20 mouse cellular contexts compared by ENCODE assay signal in the genomic region with DNA sequence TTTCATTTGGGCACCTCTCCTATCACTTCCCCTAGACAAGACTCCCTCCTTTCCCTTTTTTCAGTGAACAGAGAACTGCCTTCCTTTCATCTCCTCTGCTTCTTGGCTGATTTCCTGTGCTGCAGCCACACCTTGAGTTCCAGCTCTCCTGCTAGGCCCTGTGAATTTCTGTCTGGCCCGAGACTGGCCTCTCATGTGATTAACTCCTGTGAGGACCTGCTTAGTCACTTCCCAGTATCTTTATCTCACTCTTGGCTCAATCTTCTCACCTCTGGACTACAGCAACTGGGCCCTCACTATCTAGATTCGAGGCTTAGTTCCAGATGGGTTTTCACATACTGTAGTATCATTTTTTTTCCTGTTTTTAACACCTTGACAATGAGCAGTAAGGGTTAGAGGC. TPM values are rescaled to one million over a fixed set of nuclear protein-coding genes. Genes with fewer than 3 reads are reported as not detected.
DNase-seq lines count a peak whose midpoint lies in the region; ATAC-seq and TF ChIP-seq lines count a peak whose summit lies in the region.
"Had no signal": no experiment of that assay in that cellular context is flagged by ENCODE, and none has a peak within 500 bp of the region (broad histone marks: within the 10 kb centered on the region; RNA-seq: fewer than 3 reads in every experiment).

No protein-coding gene starts in this region.

- no peak overlapping the region for H3K4me3 ChIP-seq in liver, embryonic 13.5 days (replicated peaks)
- H3K4me3 ChIP-seq in liver, postnatal 0 days (ENCODE audit: low read depth, low read length), result no peak overlapping the region
- H3K4me3 ChIP-seq in intestine, postnatal 0 days (ENCODE audit: low read depth, low read length), result no peak overlapping the region
- H3K4me3 ChIP-seq: embryonic facial prominence, embryonic 10.5 days; forebrain, embryonic 10.5 days; heart, embryonic 15.5 days; kidney, embryonic 15.5 days; left cerebral cortex, adult 2 months; midbrain, embryonic 12.5 days had no signal

- H3K27ac ChIP-seq in liver, embryonic 13.5 days, result no peak overlapping the region
- H3K27ac ChIP-seq in liver, postnatal 0 days (ENCODE audit: low read depth), result no peak overlapping the region
- H3K27ac ChIP-seq in intestine, postnatal 0 days (ENCODE audit: low read depth, low read length), result no peak overlapping the region
- H3K27ac ChIP-seq: embryonic facial prominence, embryonic 10.5 days; forebrain, embryonic 10.5 days; heart, embryonic 15.5 days; kidney, embryonic 15.5 days; left cerebral cortex, adult 2 months; macrophage; midbrain, embryonic 12.5 days had no signal

- TF ChIP-seq CTCF in liver, postnatal 0 days (IDR thresholded peaks at IDR 0.05; ENCODE audit: low read depth), result no peak
- no peak for TF ChIP-seq CTCF in intestine, postnatal 0 days (IDR thresholded peaks at IDR 0.05; ENCODE audit: low read depth)

- no peak for TF ChIP-seq EP300 in liver, postnatal 0 days (IDR thresholded peaks at IDR 0.05; ENCODE audit: low read depth)

- 13% methylated on average over 2 of the region's 2 CpGs for WGBS in liver, embryonic 13.5 days (ENCODE audit: insufficient replicate concordance)
- WGBS in liver, postnatal 0 days (ENCODE audit: insufficient replicate concordance), result 37% methylated on average over 2 of the region's 2 CpGs
- 24% methylated on average over 2 of the region's 2 CpGs for WGBS in intestine, postnatal 0 days

- peaks cover 9% of the 10 kb centered on the region for H3K4me1 ChIP-seq in liver, embryonic 13.5 days (replicated peaks)
- no peaks in the 10 kb centered on the region for H3K4me1 ChIP-seq in liver, postnatal 0 days (ENCODE audit: insufficient read depth)
- H3K4me1 ChIP-seq in intestine, postnatal 0 days (replicated peaks; ENCODE audit: control insufficient read depth, insufficient read depth, low read length), result no peaks in the 10 kb centered on the region
- H3K4me1 ChIP-seq: embryonic facial prominence, embryonic 10.5 days; forebrain, embryonic 10.5 days; heart, embryonic 15.5 days; kidney, embryonic 15.5 days had no signal

- H3K9me3 ChIP-seq in liver, embryonic 13.5 days (replicated peaks), result no peaks in the 10 kb centered on the region
- no peaks in the 10 kb centered on the region for H3K9me3 ChIP-seq in liver, postnatal 0 days (ENCODE audit: low read length)
- H3K9me3 ChIP-seq in intestine, postnatal 0 days (ENCODE audit: control insufficient read depth), result no peaks in the 10 kb centered on the region
- H3K9me3 ChIP-seq: embryonic facial prominence, embryonic 10.5 days; forebrain, embryonic 10.5 days; heart, embryonic 15.5 days; kidney, embryonic 15.5 days; midbrain, embryonic 12.5 days had no signal

- H3K27me3 ChIP-seq in liver, embryonic 13.5 days, result no peaks in the 10 kb centered on the region
- H3K27me3 ChIP-seq in liver, postnatal 0 days (ENCODE audit: insufficient read depth, low read length), result no peaks in the 10 kb centered on the region
- H3K27me3 ChIP-seq in intestine, postnatal 0 days (replicated peaks; ENCODE audit: control insufficient read depth, insufficient read depth, low read length), result no peaks in the 10 kb centered on the region
- H3K27me3 ChIP-seq: heart, embryonic 15.5 days; kidney, embryonic 15.5 days; midbrain, embryonic 12.5 days had no signal

- no peaks in the 10 kb centered on the region for H3K36me3 ChIP-seq in liver, embryonic 13.5 days
- H3K36me3 ChIP-seq in liver, postnatal 0 days (replicated peaks; ENCODE audit: insufficient read depth, low read length), result no peaks in the 10 kb centered on the region
- H3K36me3 ChIP-seq in intestine, postnatal 0 days (ENCODE audit: control insufficient read depth, insufficient read depth), result no peaks in the 10 kb centered on the region
- H3K36me3 ChIP-seq: embryonic facial prominence, embryonic 10.5 days; forebrain, embryonic 10.5 days; heart, embryonic 15.5 days; kidney, embryonic 15.5 days; midbrain, embryonic 12.5 days had no signal

- DNase-seq in liver, embryonic 13.5 days, result no peak
- no peak for DNase-seq in liver, postnatal 0 days
- peak; percentile 51 for DNase-seq in R1 (ENCODE audit: low read depth, low spot score)
- DNase-seq in adrenal gland, postnatal 25 days, result no peak
- no peak for DNase-seq in right cerebral cortex, postnatal 14 days
- no peak for DNase-seq in frontal cortex, postnatal 10 days (ENCODE audit: low spot score in 2 of 2)
- DNase-seq: gastrocnemius, postnatal 36 days; kidney, adult 11 months; kidney, postnatal 36 days had no signal

- no peak overlapping the region for H3K9ac ChIP-seq in liver, embryonic 13.5 days
- no peak overlapping the region for H3K9ac ChIP-seq in liver, postnatal 0 days (replicated peaks)
- H3K9ac ChIP-seq in intestine, postnatal 0 days (ENCODE audit: low read depth, low read length), result no peak overlapping the region
- H3K9ac ChIP-seq: heart, embryonic 15.5 days; kidney, embryonic 15.5 days; midbrain, embryonic 12.5 days had no signal

- no peak overlapping the region for H3K4me2 ChIP-seq in liver, embryonic 13.5 days
- H3K4me2 ChIP-seq in liver, postnatal 0 days (ENCODE audit: low read depth, low read length), result no peak overlapping the region
- no peak overlapping the region for H3K4me2 ChIP-seq in intestine, postnatal 0 days (replicated peaks; ENCODE audit: low read depth)
- H3K4me2 ChIP-seq: heart, embryonic 15.5 days; kidney, embryonic 15.5 days; midbrain, embryonic 12.5 days had no signal

- peak; percentile 64 for ATAC-seq in liver, embryonic 13.5 days (ENCODE audit: low read depth)
- ATAC-seq in liver, postnatal 0 days, result no peak
- peak; percentile 74 for ATAC-seq in intestine, postnatal 0 days
- ATAC-seq: forebrain, embryonic 16.5 days; hindbrain, embryonic 16.5 days; lung, postnatal 0 days had no signal

RNA-seq across cellular contexts. Expression of a gene that starts 15.9 kb away (rescaled TPM):
- polyA plus RNA-seq in liver, embryonic 13.5 days (2015; fragmentation: Nextera tagmentation; extraction: Ambion mirVana), result 87.5 and 114 TPM in 2 replicates
- 56.5 and 60.9 TPM in 2 replicates for polyA plus RNA-seq in liver, postnatal 0 days (2015; fragmentation: Nextera tagmentation; extraction: Ambion mirVana)
- polyA plus RNA-seq in intestine, postnatal 0 days (2015; fragmentation: Nextera tagmentation; extraction: Ambion mirVana), result 97.5 and 112 TPM in 2 replicates
- total RNA-seq in adrenal gland, postnatal 25 days (2021), result 63.2 and 63.6 TPM in 2 replicates

RNA-seq across cellular contexts. Expression of a gene that starts 31.8 kb away (rescaled TPM):
- 8.4 and 8.5 TPM in 2 replicates for polyA plus RNA-seq in liver, embryonic 13.5 days (2015; fragmentation: Nextera tagmentation; extraction: Ambion mirVana)
- 63.6 and 68.7 TPM in 2 replicates for polyA plus RNA-seq in liver, postnatal 0 days (2015; fragmentation: Nextera tagmentation; extraction: Ambion mirVana)
- 22.1 and 23.2 TPM in 2 replicates for polyA plus RNA-seq in intestine, postnatal 0 days (2015; fragmentation: Nextera tagmentation; extraction: Ambion mirVana)
- total RNA-seq in adrenal gland, postnatal 25 days (2021), result 6.8 and 8.6 TPM in 2 replicates
